Mouse (Mus musculus): ENCODE results near the gene Necap2. TPM values are rescaled to one million over a fixed set of nuclear protein-coding genes. Genes with fewer than 3 reads are reported as not detected.

The Necap2 gene
- polyA plus RNA-seq, 1 experiment from 2014 or later = 136 TPM

DNA sequence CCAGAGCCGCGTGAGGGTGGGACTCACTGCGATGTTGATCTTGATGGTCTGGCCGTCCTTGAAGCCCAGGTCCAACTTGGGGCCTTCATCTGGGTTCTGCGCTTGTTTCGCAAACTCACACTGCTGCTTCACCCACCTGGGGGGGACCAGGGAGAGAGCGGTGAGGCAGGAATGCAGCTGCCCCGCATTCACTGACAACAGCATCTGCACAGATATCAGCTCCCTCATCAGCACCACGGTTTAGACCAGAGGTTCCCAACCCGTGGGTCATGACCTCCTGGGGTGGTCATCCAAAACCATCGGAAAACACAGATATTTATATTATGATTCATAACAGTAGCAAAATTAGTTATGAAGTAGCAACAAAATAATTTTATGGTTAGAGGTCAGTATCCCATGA lies 5.7 kb downstream of the Necap2 start:
- Histone ChIP-seq H3K27me3 (replicated peaks) (no peaks in the 10 kb centered on the region), H3K9me3 (replicated peaks) (no peaks in the 10 kb centered on the region), H3K27ac (peak overlapping the region; percentile 10; the same call in 1 of the 2 replicates), H3K9ac (no peak overlapping the region), H3K36me3 (peaks cover 90% of the 10 kb centered on the region), H3K4me3 (no peak overlapping the region), H3K4me2 (no peak overlapping the region), H3K4me1 (peaks cover 86% of the 10 kb centered on the region)
- WGBS (ENCODE audit: insufficient replicate concordance) = 83% methylated on average over 11 of the region's 11 CpGs
- ATAC-seq = no peak

DNA sequence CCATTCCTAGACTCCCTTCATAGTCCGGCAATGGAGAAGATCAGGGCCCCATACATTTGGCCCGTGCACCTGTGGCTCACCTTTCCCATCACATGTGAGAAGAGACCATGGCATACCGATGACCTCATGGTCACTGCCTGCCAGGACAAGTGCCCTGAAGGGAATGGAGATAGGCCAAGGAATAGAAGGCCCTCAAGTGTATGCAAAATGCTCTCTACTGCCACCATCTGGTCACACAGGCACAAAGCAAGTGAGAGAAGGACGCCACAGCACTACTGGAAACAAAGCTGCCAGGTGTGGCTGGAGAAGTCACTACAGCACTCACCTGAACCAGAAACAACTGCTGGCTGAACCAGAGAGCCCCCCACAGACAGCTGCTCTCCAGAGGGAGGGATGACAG lies 8.4 kb downstream of the Necap2 start:
- no peak overlapping the region for H3K4me3 ChIP-seq
- H3K36me3 ChIP-seq = peaks cover 99% of the 10 kb centered on the region
- H3K4me2 ChIP-seq = peak overlapping the region; percentile 51
- H3K9me3 ChIP-seq (replicated peaks) = no peaks in the 10 kb centered on the region
- peak overlapping the region; percentile 82 for H3K27ac ChIP-seq
- no peaks in the 10 kb centered on the region for H3K27me3 ChIP-seq (replicated peaks)
- no peak for ATAC-seq
- peaks cover 66% of the 10 kb centered on the region for H3K4me1 ChIP-seq
- WGBS (ENCODE audit: insufficient replicate concordance) = 49% methylated on average over 4 of the region's 4 CpGs
- H3K9ac ChIP-seq = peak overlapping the region; percentile 20; the same call in 1 of the 2 replicates

DNA sequence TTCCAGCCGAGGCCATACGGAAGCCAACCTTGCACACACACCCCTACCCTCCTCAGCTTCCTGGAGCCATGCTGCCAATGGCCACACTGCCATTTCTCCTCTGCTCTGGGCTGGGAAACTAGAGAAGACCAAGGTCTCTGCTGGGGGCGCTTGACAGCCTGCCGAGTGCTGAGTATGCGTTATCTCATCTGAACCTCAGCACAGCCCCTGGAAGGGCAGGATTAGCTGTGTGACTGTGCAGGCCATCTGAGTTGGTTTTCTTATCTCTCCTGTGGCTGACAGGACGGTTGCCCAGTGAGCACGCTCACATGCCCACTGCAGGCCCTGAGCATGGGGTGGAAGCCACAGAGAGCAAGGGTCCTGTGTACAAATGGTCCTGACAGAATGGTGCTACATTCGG lies 9.5 kb downstream of the Necap2 start:
- Histone ChIP-seq H3K9me3 (replicated peaks) (no peaks in the 10 kb centered on the region), H3K4me2 (peak overlapping the region; percentile 51), H3K4me3 (peak overlapping the region; percentile 5; the same call in 1 of the 2 replicates), H3K27ac (peak overlapping the region; percentile 82), H3K36me3 (peaks cover 92% of the 10 kb centered on the region), H3K27me3 (replicated peaks) (no peaks in the 10 kb centered on the region), H3K4me1 (peaks cover 55% of the 10 kb centered on the region), H3K9ac (peak overlapping the region; percentile 47)
- WGBS (ENCODE audit: insufficient replicate concordance) = 22% methylated on average over 8 of the region's 8 CpGs
- peak; percentile 86 for ATAC-seq

GRCm38 (mm10) chr4:141067516-141068046 lies 10.6 kb downstream of the Necap2 start:
- no peak overlapping the region for H3K9ac ChIP-seq
- H3K27me3 ChIP-seq (replicated peaks) = no peaks in the 10 kb centered on the region
- no peak overlapping the region for H3K4me3 ChIP-seq
- H3K4me1 ChIP-seq = peaks cover 45% of the 10 kb centered on the region
- no peak for ATAC-seq
- H3K27ac ChIP-seq = peak overlapping the region; percentile 82
- peaks cover 81% of the 10 kb centered on the region for H3K36me3 ChIP-seq
- no peaks in the 10 kb centered on the region for H3K9me3 ChIP-seq (replicated peaks)
- 87% methylated on average over 9 of the region's 9 CpGs for WGBS (ENCODE audit: insufficient replicate concordance)
- H3K4me2 ChIP-seq = no peak overlapping the region

GRCm38 (mm10) chr4:141066709-141067515 lies 11.2 kb downstream of the Necap2 start:
- no peak overlapping the region for H3K4me2 ChIP-seq
- no peaks in the 10 kb centered on the region for H3K9me3 ChIP-seq (replicated peaks)
- 84% methylated on average over 12 of the region's 12 CpGs for WGBS (ENCODE audit: insufficient replicate concordance)
- peak overlapping the region; percentile 82 for H3K27ac ChIP-seq
- ATAC-seq = no peak
- peaks cover 74% of the 10 kb centered on the region for H3K36me3 ChIP-seq
- no peak overlapping the region for H3K4me3 ChIP-seq
- H3K27me3 ChIP-seq (replicated peaks) = no peaks in the 10 kb centered on the region
- no peak overlapping the region for H3K9ac ChIP-seq
- H3K4me1 ChIP-seq = peaks cover 45% of the 10 kb centered on the region

DNA sequence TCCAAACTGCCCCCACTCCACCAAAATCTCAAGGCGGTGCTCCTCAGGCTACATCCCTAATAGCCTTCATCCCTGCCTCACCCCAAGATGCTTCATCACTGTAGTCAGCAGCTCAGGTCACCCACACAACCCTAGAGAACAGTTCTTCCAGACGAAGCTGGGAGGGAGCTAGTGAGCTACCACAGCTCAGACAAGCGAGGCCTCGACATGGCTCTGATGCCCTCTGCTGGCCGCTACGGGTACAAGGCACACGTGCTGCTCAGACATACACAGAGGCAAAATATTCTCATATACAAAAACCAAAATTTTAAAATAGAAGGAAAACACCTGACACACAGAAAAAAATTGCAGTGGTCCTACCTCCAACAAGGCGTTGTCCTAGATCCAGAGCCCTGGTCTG lies 13.0 kb downstream of the Necap2 start:
- peak; percentile 6; the same call in 1 of the 2 replicates for ATAC-seq
- Histone ChIP-seq H3K4me2 (no peak overlapping the region), H3K36me3 (peaks cover 56% of the 10 kb centered on the region), H3K9me3 (replicated peaks) (no peaks in the 10 kb centered on the region), H3K27ac (peak overlapping the region; percentile 4; the same call in 1 of the 2 replicates), H3K4me1 (peaks cover 52% of the 10 kb centered on the region), H3K9ac (no peak overlapping the region), H3K4me3 (no peak overlapping the region), H3K27me3 (replicated peaks) (no peaks in the 10 kb centered on the region)
- 8% methylated on average over 8 of the region's 8 CpGs for WGBS (ENCODE audit: insufficient replicate concordance)

GRCm38 (mm10) chr4:141064104-141064659 lies 14.0 kb downstream of the Necap2 start:
- 83% methylated on average over 4 of the region's 4 CpGs for WGBS (ENCODE audit: insufficient replicate concordance)
- Histone ChIP-seq H3K27ac (no peak overlapping the region), H3K4me1 (peaks cover 51% of the 10 kb centered on the region), H3K9ac (no peak overlapping the region), H3K4me2 (no peak overlapping the region), H3K27me3 (replicated peaks) (no peaks in the 10 kb centered on the region), H3K4me3 (no peak overlapping the region), H3K36me3 (peaks cover 47% of the 10 kb centered on the region), H3K9me3 (replicated peaks) (no peaks in the 10 kb centered on the region)
- no peak for ATAC-seq

DNA sequence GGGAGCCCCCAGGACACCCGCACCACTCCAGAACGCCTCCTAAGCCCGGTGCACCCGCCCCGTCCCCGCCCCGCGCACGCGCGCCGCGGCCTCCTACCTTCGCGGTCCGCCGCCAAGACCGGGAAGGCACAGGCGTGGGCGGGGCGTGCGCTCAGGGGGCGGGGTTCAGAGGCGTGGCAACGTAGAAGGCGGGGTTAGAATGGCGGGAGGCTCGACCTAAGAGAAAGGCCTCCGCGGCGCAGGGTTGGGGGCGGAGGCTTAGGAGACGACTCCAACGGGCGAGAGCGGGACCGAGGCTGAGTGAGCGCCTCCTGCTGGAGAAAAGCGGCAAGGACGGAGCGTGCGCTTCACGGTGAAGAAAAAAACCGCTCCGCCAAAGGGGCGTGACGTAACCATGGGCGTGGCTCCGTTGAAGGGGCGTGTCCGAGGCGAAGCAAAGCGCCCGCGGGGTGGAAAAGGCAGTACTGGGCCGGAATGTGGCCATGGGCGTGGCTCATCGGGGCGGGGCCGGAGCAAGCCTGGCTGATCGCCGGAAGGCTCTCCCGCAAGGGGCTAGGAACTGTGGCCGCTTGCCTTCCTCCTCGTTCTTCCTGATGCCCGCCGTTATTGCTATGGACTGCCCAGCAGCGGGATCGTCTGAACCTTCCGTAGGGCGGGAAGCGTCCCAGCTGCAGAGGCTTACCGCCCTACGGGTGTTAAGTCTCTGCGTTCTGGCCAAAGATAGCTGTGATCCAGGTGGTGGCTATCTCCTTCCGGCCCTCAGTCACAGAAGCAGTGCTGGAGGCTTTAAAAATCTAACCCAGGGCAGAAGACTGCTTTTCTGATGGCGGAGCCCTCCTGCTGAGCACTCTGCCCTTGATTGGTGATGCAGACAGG lies 17.5 kb downstream of the Necap2 start, which contains the start of gene Crocc:
Gene Crocc, minus strand, starts transcription at position 125 of the 876 bp plus-strand sequence.
- H3K9ac ChIP-seq = peak within 1 kb of the TSS; percentile 77
- under 1% methylated on average over 75 of the region's 77 CpGs for WGBS (ENCODE audit: insufficient replicate concordance)
- peak within 1 kb of the TSS; percentile 92 for H3K4me2 ChIP-seq
- peak within 1 kb of the TSS; percentile 85 for H3K27ac ChIP-seq
- no peaks in the 10 kb centered on the region for H3K27me3 ChIP-seq (replicated peaks)
- peaks cover 20% of the 10 kb centered on the region for H3K36me3 ChIP-seq
- H3K4me1 ChIP-seq = peaks cover 35% of the 10 kb centered on the region
- ATAC-seq = peak; percentile 90
- peak within 1 kb of the TSS; percentile 65 for H3K4me3 ChIP-seq
- H3K9me3 ChIP-seq (replicated peaks) = no peaks in the 10 kb centered on the region

- Histone ChIP-seq H3K4me2 (peak overlapping the region; percentile 92), H3K36me3 (peaks cover 13% of the 10 kb centered on the region; the same call in 1 of the 2 replicates), H3K9ac (peak overlapping the region; percentile 77), H3K27me3 (replicated peaks) (no peaks in the 10 kb centered on the region), H3K4me3 (peak overlapping the region; percentile 65), H3K4me1 (peaks cover 32% of the 10 kb centered on the region), H3K9me3 (replicated peaks) (no peaks in the 10 kb centered on the region), H3K27ac (peak overlapping the region; percentile 85)
- peak; percentile 54 for ATAC-seq
- WGBS (ENCODE audit: insufficient replicate concordance) = 8% methylated on average over 32 of the region's 32 CpGs
Observed at GRCm38 (mm10) chr4:141059616-141060425, 18.3 kb downstream of the Necap2 start.

- no peak overlapping the region for H3K9ac ChIP-seq
- no peaks in the 10 kb centered on the region for H3K9me3 ChIP-seq (replicated peaks)
- peaks cover 8% of the 10 kb centered on the region; the same call in 1 of the 2 replicates for H3K36me3 ChIP-seq
- H3K4me2 ChIP-seq = no peak overlapping the region
- WGBS (ENCODE audit: insufficient replicate concordance) = 71% methylated on average over 9 of the region's 9 CpGs
- no peak overlapping the region for H3K27ac ChIP-seq
- ATAC-seq = no peak
- no peaks in the 10 kb centered on the region for H3K27me3 ChIP-seq (replicated peaks)
- no peak overlapping the region for H3K4me3 ChIP-seq
- peaks cover 35% of the 10 kb centered on the region for H3K4me1 ChIP-seq
Observed at GRCm38 (mm10) chr4:141058835-141059234, 19.3 kb downstream of the Necap2 start.

- WGBS (ENCODE audit: insufficient replicate concordance) = 86% methylated on average over 10 of the region's 10 CpGs
- Histone ChIP-seq H3K4me3 (no peak overlapping the region), H3K27me3 (replicated peaks) (no peaks in the 10 kb centered on the region), H3K36me3 (peaks cover 8% of the 10 kb centered on the region; the same call in 1 of the 2 replicates), H3K4me1 (peaks cover 36% of the 10 kb centered on the region), H3K4me2 (no peak overlapping the region), H3K27ac (no peak overlapping the region), H3K9me3 (replicated peaks) (no peaks in the 10 kb centered on the region), H3K9ac (no peak overlapping the region)
- no peak for ATAC-seq
Observed at GRCm38 (mm10) chr4:141056970-141057369, 21.2 kb downstream of the Necap2 start.

Data from liver, embryonic 12.5 days (tissue).